Mouse (Mus musculus) cerebellum, adult (tissue): ENCODE data around the gene Hrg.
"Not testable (repeated sequence)": the region's sequence is repeated elsewhere in the genome, so short reads cannot be mapped to it uniquely, and the experiment has no call there.

Experiments used
- ATAC-seq: cut with Nextera tagmentation; 2 replicates; pipeline ENCODE4 v1.9.2; 2017; ENCODE audit warnings: mild to moderate bottlenecking, moderate library complexity, mixed read lengths; ENCODE audit not compliant: insufficient number of reproducible peaks, low FRiP score, low TSS enrichment

Gene Hrg

GRCm38 (mm10) chr16:22950840-22951395 is at the start of gene Hrg:
TSS of gene Hrg (plus strand) at chr16:22951072.
- ATAC-seq = no peak

- ATAC-seq = no peak
Observed at GRCm38 (mm10) chr16:22901326-22901725, 49.5 kb upstream of the Hrg start.

- no peak for ATAC-seq
Observed at GRCm38 (mm10) chr16:22909290-22909689, 41.6 kb upstream of the Hrg start.

GRCm38 (mm10) chr16:22911986-22912385 is 38.9 kb upstream of the Hrg start:
- ATAC-seq = no peak

- no peak for ATAC-seq
Observed at GRCm38 (mm10) chr16:22912886-22913285, 38.0 kb upstream of the Hrg start.

GRCm38 (mm10) chr16:22914276-22914675 is 36.6 kb upstream of the Hrg start:
- ATAC-seq = no peak

GRCm38 (mm10) chr16:22918034-22918433 is 32.8 kb upstream of the Hrg start, which contains the start of gene Fetub:
TSS of gene Fetub (plus strand) at chr16:22918334.
- no peak for ATAC-seq

- no peak for ATAC-seq
Observed at GRCm38 (mm10) chr16:22918664-22919312, 32.1 kb upstream of the Hrg start.

- no peak for ATAC-seq
Observed at GRCm38 (mm10) chr16:22919971-22920854, 30.7 kb upstream of the Hrg start.

- no peak for ATAC-seq
Observed at GRCm38 (mm10) chr16:22921761-22922160, 29.1 kb upstream of the Hrg start.

GRCm38 (mm10) chr16:22922433-22922832 is 28.4 kb upstream of the Hrg start:
- no peak for ATAC-seq

GRCm38 (mm10) chr16:22929575-22929974 is 21.3 kb upstream of the Hrg start:
- no peak for ATAC-seq

- ATAC-seq = no peak
Observed at GRCm38 (mm10) chr16:22931431-22932200, 19.3 kb upstream of the Hrg start.

GRCm38 (mm10) chr16:22937631-22938030 is 13.2 kb upstream of the Hrg start:
- ATAC-seq = no peak

GRCm38 (mm10) chr16:22938541-22938940 is 12.3 kb upstream of the Hrg start:
- no peak for ATAC-seq

- no peak for ATAC-seq
Observed at GRCm38 (mm10) chr16:22939120-22939695, 11.7 kb upstream of the Hrg start.

GRCm38 (mm10) chr16:22941825-22942476 is 8.9 kb upstream of the Hrg start:
- ATAC-seq = not testable (repeated sequence)

- ATAC-seq = no peak
Observed at GRCm38 (mm10) chr16:22947371-22947770, 3.5 kb upstream of the Hrg start.

- ATAC-seq = no peak
Observed at GRCm38 (mm10) chr16:22953069-22953468, 2.2 kb downstream of the Hrg start.
